8 mouse cellular contexts compared by ENCODE assay signal in genomic region chr7:127386641-127387392, GRCm38 (mm10). TPM values are rescaled to one million over a fixed set of nuclear protein-coding genes. Genes with fewer than 3 reads are reported as not detected.
DNase-seq lines count a peak whose midpoint lies in the region; ATAC-seq and TF ChIP-seq lines count a peak whose summit lies in the region.

9130019O22Rik (minus strand) TSS chr7:127387166.

- TF ChIP-seq POLR2A in thymus, adult 2 months (IDR thresholded peaks at IDR 0.05; ENCODE audit: control insufficient read depth, extremely low read depth, insufficient read depth, low read length, poor library complexity), result no peak

- peaks cover 53% of the 10 kb centered on the region for H3K36me3 ChIP-seq in hindbrain, embryonic 10.5 days
- peaks cover 14% of the 10 kb centered on the region for H3K36me3 ChIP-seq in lung, embryonic 16.5 days (ENCODE audit: control insufficient read depth, insufficient read depth, low read length)
- H3K36me3 ChIP-seq in thymus, adult 2 months (ENCODE audit: control insufficient read depth, insufficient read depth, low read length), result no peaks in the 10 kb centered on the region

- H3K4me3 ChIP-seq in hindbrain, embryonic 10.5 days, result peak within 1 kb of the TSS; percentile 62
- H3K4me3 ChIP-seq in lung, embryonic 16.5 days (ENCODE audit: low read length), result peak within 1 kb of the TSS; percentile 69
- H3K4me3 ChIP-seq in thymus, adult 2 months (ENCODE audit: control insufficient read depth, insufficient read depth, low read length), result peak within 1 kb of the TSS; percentile 93

- H3K27ac ChIP-seq in hindbrain, embryonic 10.5 days, result peak within 1 kb of the TSS; percentile 86
- peak within 1 kb of the TSS; percentile 33; the same call in 1 of the 2 replicates for H3K27ac ChIP-seq in lung, embryonic 16.5 days (ENCODE audit: low read length)
- no peak within 1 kb of the TSS for H3K27ac ChIP-seq in thymus, adult 2 months (ENCODE audit: control insufficient read depth, insufficient read depth, low read length)

- ATAC-seq in frontal cortex, adult (ENCODE audit: low TSS enrichment), result peak; percentile 82
- peak; percentile 93 for ATAC-seq in lung, embryonic 16.5 days (ENCODE audit: low read depth)

- H3K4me2 ChIP-seq in lung, embryonic 16.5 days (ENCODE audit: low read depth, low read length), result peak within 1 kb of the TSS; percentile 71

- no peaks in the 10 kb centered on the region for H3K27me3 ChIP-seq in hindbrain, embryonic 10.5 days (ENCODE audit: insufficient read depth, poor library complexity, severe bottlenecking)
- H3K27me3 ChIP-seq in lung, embryonic 16.5 days (ENCODE audit: control insufficient read depth, insufficient read depth, low read depth, low read length), result no peaks in the 10 kb centered on the region
- no peaks in the 10 kb centered on the region for H3K27me3 ChIP-seq in thymus, adult 2 months (ENCODE audit: control insufficient read depth, insufficient read depth, low read length)

- TF ChIP-seq CTCF in thymus, adult 2 months (IDR thresholded peaks at IDR 0.05; ENCODE audit: borderline replicate concordance, control insufficient read depth, extremely low read depth, insufficient read depth, low read length, poor library complexity), result no peak

- peak; percentile 84 for DNase-seq in Muller cell, postnatal 12 days (ENCODE audit: inconsistent ontology term)
- DNase-seq in cerebellum, adult 9-11 months, result peak; percentile 93
- DNase-seq in hindbrain, embryonic 10.5 days (ENCODE audit: low spot score), result peak; percentile 80
- DNase-seq in layer of hippocampus, adult 9-11 months, result peak; percentile 95
- DNase-seq in ovary, adult 18-20 months (ENCODE audit: low spot score), result peak; percentile 82
- peak; percentile 92 for DNase-seq in thymus, adult 2 months

- H3K9ac ChIP-seq in lung, embryonic 16.5 days (ENCODE audit: low read length), result peak within 1 kb of the TSS; percentile 81

- H3K9me3 ChIP-seq in hindbrain, embryonic 10.5 days, result peaks cover 8% of the 10 kb centered on the region
- peaks cover 6% of the 10 kb centered on the region; the same call in 1 of the 2 replicates for H3K9me3 ChIP-seq in lung, embryonic 16.5 days (ENCODE audit: control insufficient read depth, low read length)

- WGBS in hindbrain, embryonic 10.5 days, result 14% methylated on average over 38 of the region's 38 CpGs
- WGBS in lung, embryonic 16.5 days, result 9% methylated on average over 37 of the region's 38 CpGs
- 5% methylated on average over 38 of the region's 38 CpGs for WGBS in thymus, adult 2 months

- H3K4me1 ChIP-seq in hindbrain, embryonic 10.5 days (replicated peaks), result peaks cover 16% of the 10 kb centered on the region
- no peaks in the 10 kb centered on the region for H3K4me1 ChIP-seq in lung, embryonic 16.5 days (replicated peaks; ENCODE audit: control insufficient read depth, insufficient read depth, low read length)
- peaks cover 5% of the 10 kb centered on the region for H3K4me1 ChIP-seq in thymus, adult 2 months (replicated peaks; ENCODE audit: control insufficient read depth, insufficient read depth, low read length)

RNA-seq across cellular contexts. Expression of gene 9130019O22Rik, which starts in this region (rescaled TPM):
- polyA plus RNA-seq in hindbrain, embryonic 10.5 days (2016; fragmentation: Nextera tagmentation; extraction: Ambion mirVana), result 5.3 and 6.2 TPM in 2 replicates
- 7.3 and 8.0 TPM in 2 replicates for polyA plus RNA-seq in lung, embryonic 16.5 days (2015; fragmentation: Nextera tagmentation; extraction: Ambion mirVana)
- 5.9 and 6.4 TPM in 2 replicates for polyA plus RNA-seq in thymus, adult 2 months (2012; rRNA removed)
